Mouse (Mus musculus) midbrain, postnatal 0 days (tissue): Measurements from ENCODE around the gene Kat2b. TPM values are rescaled to one million over a fixed set of nuclear protein-coding genes. Genes with fewer than 3 reads are reported as not detected.
"Not testable (repeated sequence)": the region's sequence is repeated elsewhere in the genome, so short reads cannot be mapped to it uniquely, and the experiment has no call there.

Experiments used
- ATAC-seq: fragments of 200-750 bp; cut with Nextera tagmentation; 2 replicates; pipeline ENCODE4 v1.8.0; 2017; ENCODE audit warnings: moderate number of reproducible peaks, mild to moderate bottlenecking, moderate TSS enrichment, moderate library complexity; ENCODE audit not compliant: low FRiP score
- DNase-seq: peaks from one replicate; pipeline ENCODE4 v3.0.0-alpha.2; 2015; ENCODE audit warnings: low spot score
- H3K27ac ChIP-seq: fragments of 300-500 bp; sonication (generic); 2 replicates; pipeline ENCODE4 v1.5.1; 2014; ENCODE audit warnings: low read depth, mild to moderate bottlenecking, low read length, mixed read lengths
- H3K27me3 ChIP-seq: fragments of 300-500 bp; sonication (generic); 2 replicates; pipeline ENCODE4 v1.6.1; 2014; ENCODE audit warnings: low read length, control low read depth, mixed read lengths; ENCODE audit not compliant: insufficient read depth
- H3K36me3 ChIP-seq: fragments of 300-500 bp; sonication (generic); 2 replicates; pipeline ENCODE4 v1.6.1; 2014; ENCODE audit warnings: low read length, control low read depth, mixed read lengths; ENCODE audit not compliant: insufficient read depth
- H3K4me1 ChIP-seq: fragments of 300-500 bp; sonication (generic); 2 replicates; pipeline ENCODE4 v1.6.1; 2014; ENCODE audit warnings: mild to moderate bottlenecking, control low read depth, antibody characterized with exemption, low read length, mixed read lengths; ENCODE audit not compliant: insufficient read depth
- H3K4me2 ChIP-seq: fragments of 300-500 bp; sonication (generic); 2 replicates; pipeline ENCODE4 v1.6.1; 2014; ENCODE audit warnings: low read depth, mild to moderate bottlenecking, low read length, mixed read lengths; ENCODE audit not compliant: poor library complexity, severe bottlenecking
- H3K4me3 ChIP-seq: fragments of 300-500 bp; sonication (generic); 2 replicates; pipeline ENCODE4 v1.5.1; 2014; ENCODE audit warnings: low read depth, mild to moderate bottlenecking, low read length, moderate library complexity
- H3K9ac ChIP-seq: fragments of 300-500 bp; sonication (generic); replicated peaks from 2 replicates; pipeline ENCODE4 v1.6.1; 2014; ENCODE audit warnings: mild to moderate bottlenecking, low read length, moderate library complexity, mixed read lengths; ENCODE audit not compliant: poor library complexity, severe bottlenecking
- H3K9me3 ChIP-seq: fragments of 300-500 bp; sonication (generic); 2 replicates; pipeline ENCODE4 v1.6.1; 2016; ENCODE audit warnings: low read length, control low read depth
- CTCF ChIP-seq: IDR thresholded peaks from 2 replicates; pipeline ENCODE4 v1.5.1; 2016; ENCODE audit warnings: antibody characterized with exemption, mild to moderate bottlenecking
- WGBS: fragments of 180-500 bp; shearing (Covaris S2); extraction: QIAGEN DNeasy Blood & Tissue Kit; methylation state at CpG from one replicate; pipeline ENCODE4 v1.1.7; 2014; 5-methylcytosine and 5-hydroxymethylcytosine counted together
- polyA plus RNA-seq: library from polyadenylated mRNA; unstranded; fragments of >200 nt; fragmentation: Nextera tagmentation; extraction: Ambion mirVana; gene quantifications from 2 replicates; pipeline ENCODE4 v1.2.1, GENCODE M21; 2015
- total RNA-seq: library from RNA; depleted of rRNA; stranded (reverse); fragments of >200 nt; gene quantifications from 2 replicates; pipeline ENCODE4 v1.2.3, GENCODE M21; 2014

The Kat2b gene
- total and polyA plus RNA-seq, 2 experiments from 2014 or later = 3.6 to 22.5 TPM

DNA sequence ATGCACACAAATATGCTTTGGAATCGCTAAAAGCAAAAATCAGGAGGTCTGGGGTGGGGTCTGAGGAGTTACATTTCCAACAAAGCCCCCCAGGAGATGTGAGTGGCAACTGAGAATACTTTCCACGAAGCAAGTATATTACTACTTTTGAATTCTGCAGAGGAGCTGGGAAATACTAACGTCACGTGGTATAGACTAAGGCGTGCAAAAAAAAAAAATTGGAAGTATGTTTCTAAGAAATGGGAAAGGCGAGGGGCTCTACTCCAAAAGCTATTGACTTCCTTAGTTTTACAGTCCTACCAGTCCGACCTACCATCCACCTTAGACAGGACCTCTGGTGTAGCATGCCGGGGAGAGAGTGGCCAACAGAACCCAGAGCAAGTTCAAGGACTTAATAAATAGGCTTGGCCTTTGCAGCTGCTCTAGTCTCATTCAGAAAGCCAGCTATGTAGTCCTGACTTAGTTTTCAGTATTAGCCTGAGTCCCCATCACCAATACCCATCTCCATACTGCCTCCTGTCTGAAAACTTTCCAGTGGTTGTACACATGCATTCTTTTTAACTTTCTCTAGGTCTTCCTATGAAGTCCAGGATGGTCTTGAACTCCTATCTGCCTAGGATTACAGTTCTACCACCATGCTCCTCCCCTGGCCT lies 2.2 kb downstream of the Kat2b start:
- WGBS = 28% methylated on average over 8 of the region's 8 CpGs
- no peak for ATAC-seq
- Histone ChIP-seq H3K9ac (0 out of 2 replicates have a peak overlapping the region, but pooled peaks have one; percentile 91), H3K4me3 (peak overlapping the region; percentile 74), H3K4me1 (peaks cover 5% of the 10 kb centered on the region; the same call in 1 of the 2 replicates), H3K27ac (peak overlapping the region; percentile 93; the same call in 1 of the 2 replicates), H3K27me3 (no peaks in the 10 kb centered on the region), H3K4me2 (peak overlapping the region; percentile 86), H3K9me3 (no peaks in the 10 kb centered on the region), H3K36me3 (no peaks in the 10 kb centered on the region)
- peak; percentile 25; the same call in 1 of the 2 replicates for TF ChIP-seq CTCF
- no peak for DNase-seq

DNA sequence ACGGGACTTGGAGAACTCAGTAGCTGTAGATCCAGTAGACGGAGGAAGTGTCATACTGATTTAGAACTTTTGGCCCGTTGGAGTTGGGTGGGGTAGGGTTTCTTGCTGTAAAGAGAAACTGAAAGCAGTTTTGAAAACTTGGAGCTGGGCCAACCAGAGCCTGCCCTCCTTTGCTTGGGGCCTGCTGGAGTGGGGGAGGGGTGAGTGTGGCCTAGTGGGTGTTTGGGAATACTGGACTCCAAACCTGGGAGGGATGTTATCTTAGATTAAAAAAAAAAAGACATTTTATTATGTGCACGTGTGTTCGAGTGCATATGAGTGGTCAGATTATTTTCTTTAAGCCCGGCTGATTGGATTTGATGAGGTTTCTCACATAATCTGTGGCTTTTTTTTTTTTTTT lies 3.2 kb downstream of the Kat2b start:
- peaks cover 5% of the 10 kb centered on the region; the same call in 1 of the 2 replicates for H3K4me1 ChIP-seq
- H3K27me3 ChIP-seq = no peaks in the 10 kb centered on the region
- no peak overlapping the region for H3K4me3 ChIP-seq
- H3K9me3 ChIP-seq = no peaks in the 10 kb centered on the region
- peak overlapping the region; percentile 13 for H3K4me2 ChIP-seq
- no peak for TF ChIP-seq CTCF
- peak; percentile 53 for DNase-seq
- no peak overlapping the region for H3K27ac ChIP-seq
- no peak for ATAC-seq
- H3K9ac ChIP-seq = no peak overlapping the region
- 38% methylated on average over 6 of the region's 6 CpGs for WGBS
- H3K36me3 ChIP-seq = no peaks in the 10 kb centered on the region

DNA sequence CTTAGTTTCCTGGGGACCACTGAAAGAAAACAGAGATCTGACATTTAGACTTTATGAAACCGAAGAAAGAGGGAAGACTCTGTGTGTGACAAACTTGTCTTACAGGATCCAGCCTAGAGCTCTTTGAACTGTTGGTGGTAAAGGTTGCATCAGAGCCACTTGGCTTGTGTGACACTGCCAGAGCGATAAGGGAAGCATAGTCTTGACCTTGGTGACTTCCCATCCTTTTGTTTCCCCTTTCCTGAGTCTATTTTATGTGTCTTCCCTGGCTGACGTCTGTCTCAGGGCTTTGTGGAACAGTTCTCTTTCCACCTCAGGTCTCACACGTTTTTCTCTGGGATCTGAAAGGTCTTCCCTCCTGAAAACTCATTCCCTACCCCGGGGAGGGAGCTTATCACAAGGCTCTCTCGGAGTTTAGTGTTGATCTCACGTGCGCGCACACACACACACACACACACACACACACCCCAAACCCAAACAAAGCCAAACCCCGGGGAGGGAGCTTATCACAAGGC lies 3.8 kb downstream of the Kat2b start:
- Histone ChIP-seq H3K4me1 (peaks cover 5% of the 10 kb centered on the region; the same call in 1 of the 2 replicates), H3K27ac (no peak overlapping the region; the same call in 1 of the 2 replicates), H3K27me3 (no peaks in the 10 kb centered on the region), H3K36me3 (no peaks in the 10 kb centered on the region), H3K9me3 (no peaks in the 10 kb centered on the region), H3K4me2 (no peak overlapping the region), H3K9ac (no peak overlapping the region), H3K4me3 (no peak overlapping the region)
- 34% methylated on average over 10 of the region's 10 CpGs for WGBS
- TF ChIP-seq CTCF = no peak
- DNase-seq (no peak), ATAC-seq (no peak)

DNA sequence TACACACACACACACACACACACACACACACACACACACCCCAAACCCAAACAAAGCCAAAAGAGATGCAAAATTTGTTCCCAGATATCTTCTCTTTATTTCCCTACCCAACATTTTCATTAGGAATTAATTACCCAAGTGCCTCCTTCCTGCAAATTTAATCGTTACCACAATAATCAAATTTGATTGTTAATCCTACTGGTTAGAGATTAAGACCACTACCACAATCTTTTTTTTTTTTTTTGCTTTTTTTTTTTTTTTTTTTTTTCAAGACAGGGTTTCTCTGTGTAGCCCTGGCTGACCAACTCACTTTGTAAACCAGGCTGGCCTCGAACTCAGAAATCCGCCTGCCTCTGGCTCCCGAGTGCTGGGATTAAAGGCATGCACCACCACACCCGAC lies 4.3 kb downstream of the Kat2b start:
- H3K9ac ChIP-seq, H3K9me3 ChIP-seq, H3K4me2 ChIP-seq, H3K36me3 ChIP-seq, DNase-seq, H3K4me3 ChIP-seq, H3K27me3 ChIP-seq, ATAC-seq, H3K4me1 ChIP-seq, H3K27ac ChIP-seq: not testable (repeated sequence)
- 81% methylated on average over 5 of the region's 5 CpGs for WGBS

DNA sequence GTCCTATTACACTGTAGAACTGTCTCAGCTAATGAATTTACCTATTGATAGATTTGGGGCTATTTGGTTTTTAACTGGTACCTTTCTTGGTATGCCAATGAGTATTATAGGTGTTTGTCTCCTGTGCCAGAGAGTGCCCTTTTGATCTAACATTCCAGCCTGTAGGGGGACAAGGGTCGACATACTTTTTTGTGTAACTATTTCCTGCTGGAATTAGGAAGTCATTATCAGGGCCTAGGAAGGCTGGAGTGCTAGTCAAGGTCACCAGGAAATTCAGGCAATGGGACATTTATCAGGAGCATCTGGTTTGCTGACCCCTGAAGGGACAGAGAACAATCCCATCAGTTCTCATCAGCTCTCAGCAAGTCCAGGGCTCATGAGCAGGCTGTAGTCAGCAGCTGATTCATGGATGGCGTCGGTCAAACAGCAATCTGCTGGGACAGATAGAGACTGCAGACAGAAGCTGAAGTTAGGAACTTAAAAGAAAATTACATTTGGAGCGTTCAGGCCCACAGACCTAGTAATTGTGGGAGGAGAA lies 6.4 kb downstream of the Kat2b start:
- ATAC-seq = no peak
- Histone ChIP-seq H3K9me3 (no peaks in the 10 kb centered on the region), H3K4me1 (no peaks in the 10 kb centered on the region), H3K4me2 (no peak overlapping the region), H3K9ac (no peak overlapping the region), H3K27ac (no peak overlapping the region), H3K4me3 (no peak overlapping the region), H3K36me3 (no peaks in the 10 kb centered on the region), H3K27me3 (no peaks in the 10 kb centered on the region)
- no peak for DNase-seq
- 89% methylated on average over 4 of the region's 4 CpGs for WGBS
- no peak for TF ChIP-seq CTCF

DNA sequence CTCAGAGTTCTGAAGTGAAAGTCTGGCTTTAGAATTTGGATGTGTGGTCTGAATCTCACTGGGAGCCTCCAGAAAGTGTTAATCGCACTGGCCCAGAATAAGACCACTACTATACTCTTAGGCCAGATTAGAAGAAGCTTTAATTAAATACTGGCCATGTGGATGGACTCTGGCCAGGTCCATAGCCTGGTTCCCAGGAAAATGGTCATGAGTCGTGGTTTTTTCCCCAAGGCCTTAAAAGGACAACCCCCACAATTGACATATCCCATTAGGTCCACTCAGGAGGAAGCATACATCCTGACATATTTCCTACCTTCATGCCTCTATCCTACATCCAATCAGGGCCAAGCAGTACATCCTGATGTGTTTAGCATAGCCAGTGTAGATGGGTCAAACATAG lies 10.5 kb downstream of the Kat2b start:
- Histone ChIP-seq H3K27me3 (no peaks in the 10 kb centered on the region), H3K4me3 (no peak overlapping the region), H3K4me1 (no peaks in the 10 kb centered on the region), H3K9me3 (no peaks in the 10 kb centered on the region), H3K36me3 (no peaks in the 10 kb centered on the region), H3K27ac (no peak overlapping the region), H3K4me2 (no peak overlapping the region), H3K9ac (no peak overlapping the region)
- no peak for TF ChIP-seq CTCF
- ATAC-seq = no peak
- WGBS = 87% methylated on average over 2 of the region's 2 CpGs
- DNase-seq = no peak
